Mouse (Mus musculus) left cerebral cortex, postnatal 4 days (tissue): ENCODE data around the gene Adam15. TPM values are rescaled to one million over a fixed set of nuclear protein-coding genes. Genes with fewer than 3 reads are reported as not detected.

Experiments used
- DNase-seq: peaks from one replicate; pipeline ENCODE4 v3.0.0-alpha.2; 2022
- intact Hi-C: fragments of 180-260 bp; cut with DNase I; formaldehyde crosslinking; loops from one replicate; pipeline ENCODE4 v1.15.1; 2025
- total RNA-seq, 2 experiments: library from RNA; stranded (reverse); gene quantifications; 2 replicates each; pipeline ENCODE4 v1.2.3; 2021

Gene Adam15
- total RNA-seq, 2 experiments from 2014 or later: 84.1 to 91.0 TPM

DNA sequence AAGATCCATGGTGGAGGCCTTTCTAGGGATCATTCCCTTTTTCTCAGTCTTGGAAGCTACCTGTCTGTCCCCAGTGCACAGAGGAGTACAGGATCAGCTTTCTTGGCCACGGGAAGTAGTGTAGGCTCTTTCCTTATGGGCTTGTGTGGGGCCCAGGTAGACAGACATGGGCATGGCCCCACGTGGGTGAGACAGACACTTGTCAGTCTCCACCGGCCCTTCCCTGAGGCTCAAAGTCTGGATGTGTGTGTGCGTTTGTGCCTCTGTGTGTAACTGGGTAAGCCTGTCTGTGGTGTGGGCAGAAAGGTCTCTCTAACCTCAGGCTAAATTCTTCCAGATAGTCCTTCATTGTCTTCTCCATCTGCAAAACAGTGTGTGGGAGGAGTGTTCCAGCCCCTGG, 44.7 kb downstream of the Adam15 start:
- intact Hi-C loops: no loop called here
- no peak for DNase-seq

DNA sequence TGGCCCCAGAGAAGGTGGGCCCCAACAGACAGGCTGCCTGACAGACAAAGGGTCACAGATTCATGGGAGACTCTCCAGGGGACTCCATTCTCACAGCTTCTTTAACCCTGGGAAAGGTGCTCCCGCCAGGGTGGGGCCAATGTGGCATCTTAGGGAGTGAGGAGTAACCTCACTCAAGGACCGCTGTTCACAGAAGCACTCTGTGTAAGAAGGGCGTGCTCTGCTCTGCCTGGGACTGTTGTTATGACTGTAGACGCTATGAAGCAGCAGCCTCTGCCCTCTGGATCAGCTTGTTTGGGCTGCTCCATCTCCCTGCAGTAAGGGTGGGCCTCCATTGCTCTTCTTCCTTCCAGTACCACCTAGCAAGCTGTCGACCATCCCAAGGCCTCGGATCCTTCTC, 45.4 kb downstream of the Adam15 start:
- no peak for DNase-seq
- intact Hi-C loops: no loop called here

DNA sequence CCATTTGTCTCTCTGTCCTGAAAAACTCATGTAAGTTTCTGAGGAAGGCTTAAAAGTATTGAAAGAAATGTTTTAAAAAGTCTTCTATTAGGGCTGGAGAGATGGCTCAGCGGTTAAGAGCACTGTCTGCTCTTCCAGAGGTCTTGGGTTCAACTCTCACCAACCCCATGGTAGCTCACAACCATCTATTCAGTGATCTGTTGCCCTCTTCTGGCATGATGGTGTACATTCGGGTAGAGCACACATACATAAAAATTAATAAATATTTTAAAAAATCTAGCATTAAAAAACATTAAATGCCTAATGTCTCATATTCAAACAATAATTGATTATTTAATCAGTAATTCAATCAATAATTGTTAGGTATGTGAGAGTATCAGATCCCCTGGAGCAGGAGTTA, 49.3 kb downstream of the Adam15 start:
- intact Hi-C loops: no loop called here
- no peak for DNase-seq

- intact Hi-C loops: no loop called here
- DNase-seq: no peak
Measured at GRCm38 (mm10) chr3:89300071-89300470, 49.7 kb downstream of the Adam15 start.

DNA sequence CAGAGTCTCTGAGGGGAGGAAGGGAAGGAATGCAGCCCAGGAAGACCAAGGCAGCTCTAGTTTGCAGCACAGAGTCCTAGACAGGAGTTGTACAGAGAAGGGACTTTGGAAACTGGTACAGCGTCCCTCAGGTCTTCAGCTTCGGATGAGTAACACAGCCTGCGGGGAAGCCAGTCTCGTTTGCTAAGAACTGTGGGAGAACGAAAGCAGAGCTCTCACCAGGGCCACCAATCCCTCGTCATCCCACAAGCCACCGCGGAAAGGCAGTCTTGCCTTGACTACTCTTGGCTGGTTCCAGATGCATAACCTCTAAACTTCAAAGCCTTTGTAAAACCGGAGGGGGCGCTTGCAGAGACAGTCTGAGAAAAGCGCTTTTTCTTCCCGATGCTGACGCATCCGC, 50.3 kb downstream of the Adam15 start:
- intact Hi-C loops: no loop called here
- DNase-seq: no peak

DNA sequence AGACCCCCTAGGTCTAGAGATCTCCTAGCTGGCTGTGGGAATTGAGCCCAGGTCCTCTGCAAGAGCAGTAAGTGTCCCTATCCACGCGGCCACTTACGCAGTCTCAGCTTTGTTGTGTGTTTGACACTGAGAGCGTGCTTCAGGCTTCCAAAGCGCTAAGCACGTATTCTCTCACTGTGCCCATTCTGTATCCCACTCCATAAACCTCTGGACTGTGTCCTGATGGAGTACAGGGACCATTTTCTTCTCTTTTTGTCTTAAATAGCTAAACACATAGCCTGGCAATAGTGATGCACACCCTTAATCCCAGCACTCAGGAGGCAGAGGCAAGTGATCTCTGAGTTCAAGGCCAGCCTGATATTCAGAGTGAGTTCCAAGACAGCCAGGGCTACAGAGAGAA, 50.9 kb downstream of the Adam15 start:
- intact Hi-C loops: no loop called here
- DNase-seq: no peak

GRCm38 (mm10) chr3:89296761-89297396, 52.9 kb downstream of the Adam15 start:
- intact Hi-C loops: no loop called here
- no peak for DNase-seq

GRCm38 (mm10) chr3:89295685-89296230, 54.0 kb downstream of the Adam15 start:
- no peak for DNase-seq
- intact Hi-C loops: no loop called here

GRCm38 (mm10) chr3:89294195-89294594, 55.6 kb downstream of the Adam15 start:
- DNase-seq: no peak
- intact Hi-C loops: no loop called here

GRCm38 (mm10) chr3:89293247-89293918, 56.4 kb downstream of the Adam15 start:
- intact Hi-C loops: no loop called here
- no peak for DNase-seq

GRCm38 (mm10) chr3:89292303-89292702, 57.5 kb downstream of the Adam15 start:
- intact Hi-C loops: no loop called here
- no peak for DNase-seq

DNA sequence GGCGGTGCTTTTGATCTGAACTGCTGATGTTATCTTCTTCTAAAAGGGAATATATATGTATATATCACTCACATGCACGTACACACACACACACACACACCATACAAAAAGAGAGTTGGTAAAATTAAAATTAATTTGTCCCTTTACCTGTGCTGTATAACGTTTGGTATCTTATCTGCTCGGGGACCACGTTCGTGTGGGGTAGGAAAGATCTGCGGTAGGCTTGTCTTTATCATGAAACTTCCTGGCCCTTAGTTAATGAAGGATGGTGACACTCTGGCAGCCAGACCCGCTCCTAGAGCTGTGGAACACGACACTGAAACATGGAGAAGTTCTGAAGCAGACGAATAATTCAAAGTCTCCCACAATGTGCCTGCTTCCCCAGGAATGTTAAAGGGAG, 57.9 kb downstream of the Adam15 start:
- DNase-seq: no peak
- intact Hi-C loops: no loop called here

Other genes starting within 250 kb of the Adam15 start
- not detected for gene Gm43738, start 248.9 kb downstream of the Adam15 start, total RNA-seq
- gene Fdps, start 248.0 kb downstream of the Adam15 start, total RNA-seq: 100 to 1,000 TPM; 314 to 352 TPM
- under 1 TPM; 0.14 to 0.66 TPM for gene Pklr, start 213.9 kb downstream of the Adam15 start, total RNA-seq
- gene Hcn3, start 189.8 kb downstream of the Adam15 start, total RNA-seq: 10 to 100 TPM; 68.6 to 73.1 TPM
- 10 to 100 TPM; 53.8 to 56.6 TPM for gene Clk2, start 185.2 kb downstream of the Adam15 start, total RNA-seq
- gene Scamp3, start 172.5 kb downstream of the Adam15 start, total RNA-seq: 10 to 100 TPM; 85.3 to 89.7 TPM
- gene Fam189b, start 166.9 kb downstream of the Adam15 start, total RNA-seq: 10 to 100 TPM; 51.4 to 56.2 TPM
- 10 to 100 TPM; 61.3 to 62.2 TPM for gene Gba, start 147.1 kb downstream of the Adam15 start, total RNA-seq
- gene Thbs3, start 134.8 kb downstream of the Adam15 start, total RNA-seq: 100 to 1,000 TPM in 1 of 2 experiments, 10 to 100 TPM in 1; 99.0 to 109 TPM
- gene Mtx1, start 122.9 kb downstream of the Adam15 start, total RNA-seq: 100 to 1,000 TPM in 1 of 2 experiments, 10 to 100 TPM in 1; 99.1 to 106 TPM
- gene Muc1, start 120.9 kb downstream of the Adam15 start, total RNA-seq: 1 to 10 TPM; 1.0 to 2.0 TPM
- 100 to 1,000 TPM in 1 of 2 experiments, 10 to 100 TPM in 1; 86.2 to 106 TPM for gene Krtcap2, start 104.0 kb downstream of the Adam15 start, total RNA-seq
- 100 to 1,000 TPM; 128 to 133 TPM for gene Trim46, start 103.7 kb downstream of the Adam15 start, total RNA-seq
- 10 to 100 TPM; 54.0 to 59.7 TPM for gene Dpm3, start 90.6 kb downstream of the Adam15 start, total RNA-seq
- 10 to 100 TPM; 17.3 to 21.3 TPM for gene Slc50a1, start 79.4 kb downstream of the Adam15 start, total RNA-seq
- gene Efna1, start 68.9 kb downstream of the Adam15 start, total RNA-seq: 1 to 10 TPM; 5.0 to 6.4 TPM
- gene Efna3, start 27.0 kb downstream of the Adam15 start, total RNA-seq: 10 to 100 TPM; 64.7 to 66.2 TPM
- 1 to 10 TPM; 5.7 to 7.4 TPM for gene Efna4, start 12.0 kb downstream of the Adam15 start, total RNA-seq
- gene Dcst2, start 12.0 kb upstream of the Adam15 start, total RNA-seq: under 1 TPM; 0.74 to 0.92 TPM
- under 1 TPM; 0.22 to 0.97 TPM for gene Dcst1, start 15.3 kb upstream of the Adam15 start, total RNA-seq
- 1 to 10 TPM; 3.3 to 3.8 TPM for gene Zbtb7b, start 44.8 kb upstream of the Adam15 start, total RNA-seq
- 1 to 10 TPM in 1 of 2 experiments, under 1 TPM in 1; 0.54 to 4.5 TPM for gene Lenep, start 52.8 kb upstream of the Adam15 start, total RNA-seq
- 10 to 100 TPM; 27.6 to 28.3 TPM for gene Flad1, start 61.9 kb upstream of the Adam15 start, total RNA-seq
- 10 to 100 TPM; 19.6 to 22.3 TPM for gene Cks1b, start 68.4 kb upstream of the Adam15 start, total RNA-seq
- gene Shc1, start 68.4 kb upstream of the Adam15 start, total RNA-seq: 10 to 100 TPM; 13.8 to 14.5 TPM
- 10 to 100 TPM; 53.3 to 60.2 TPM for gene Pygo2, start 80.2 kb upstream of the Adam15 start, total RNA-seq
- 10 to 100 TPM; 17.1 to 17.5 TPM for gene Pbxip1, start 86.7 kb upstream of the Adam15 start, total RNA-seq
- gene Pmvk, start 104.5 kb upstream of the Adam15 start, total RNA-seq: 10 to 100 TPM; 43.7 to 53.4 TPM
- gene Kcnn3, start 170.2 kb upstream of the Adam15 start, total RNA-seq: 10 to 100 TPM; 19.5 to 20.7 TPM